In the genomic region with DNA sequence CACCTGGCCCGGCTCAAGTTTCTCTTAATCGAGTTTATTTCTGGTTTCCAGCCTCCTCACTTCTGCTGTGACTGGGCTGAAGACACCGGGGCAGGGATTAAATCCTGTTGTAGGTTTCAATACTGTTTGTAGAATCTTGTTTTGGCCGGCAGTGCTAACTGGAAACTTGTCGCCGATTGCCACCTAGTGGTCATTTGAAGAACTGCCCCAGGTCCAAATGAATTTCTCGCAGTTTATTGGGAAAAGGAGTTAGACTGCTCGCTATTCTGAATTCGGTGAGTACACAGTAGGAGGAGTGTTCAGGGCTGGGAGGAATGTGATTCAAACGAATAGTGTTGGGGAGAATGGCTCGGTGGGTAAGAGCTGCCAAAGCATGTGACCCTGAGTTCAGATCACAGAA, we compare ENCODE assay signal across 8 mouse cellular contexts. TPM values are rescaled to one million over a fixed set of nuclear protein-coding genes. Genes with fewer than 3 reads are reported as not detected.
DNase-seq lines count a peak whose midpoint lies in the region; ATAC-seq and TF ChIP-seq lines count a peak whose summit lies in the region.

No protein-coding gene starts in this region.

- H3K36me3 ChIP-seq in hindbrain, embryonic 11.5 days (ENCODE audit: control insufficient read depth, insufficient read depth, low read length), result no peaks in the 10 kb centered on the region
- no peaks in the 10 kb centered on the region for H3K36me3 ChIP-seq in hindbrain, embryonic 12.5 days
- no peaks in the 10 kb centered on the region for H3K36me3 ChIP-seq in kidney, embryonic 14.5 days (ENCODE audit: control insufficient read depth, insufficient read depth, low read length)
- H3K36me3 ChIP-seq in limb, embryonic 14.5 days (ENCODE audit: control insufficient read depth, insufficient read depth, low read length), result no peaks in the 10 kb centered on the region
- no peaks in the 10 kb centered on the region for H3K36me3 ChIP-seq in midbrain, postnatal 0 days (ENCODE audit: insufficient read depth, low read length)

- no peak overlapping the region for H3K4me3 ChIP-seq in hindbrain, embryonic 11.5 days (ENCODE audit: low read depth, low read length)
- H3K4me3 ChIP-seq in hindbrain, embryonic 12.5 days, result no peak overlapping the region
- no peak overlapping the region for H3K4me3 ChIP-seq in kidney, embryonic 14.5 days (ENCODE audit: low read length)
- no peak overlapping the region for H3K4me3 ChIP-seq in limb, embryonic 14.5 days (replicated peaks; ENCODE audit: low read length)
- H3K4me3 ChIP-seq in midbrain, postnatal 0 days (ENCODE audit: low read depth, low read length), result no peak overlapping the region

- H3K27me3 ChIP-seq in hindbrain, embryonic 11.5 days (ENCODE audit: control insufficient read depth, insufficient read depth, low read length), result no peaks in the 10 kb centered on the region
- H3K27me3 ChIP-seq in hindbrain, embryonic 12.5 days, result no peaks in the 10 kb centered on the region
- H3K27me3 ChIP-seq in kidney, embryonic 14.5 days (ENCODE audit: control insufficient read depth, insufficient read depth, low read length), result no peaks in the 10 kb centered on the region
- H3K27me3 ChIP-seq in limb, embryonic 14.5 days (ENCODE audit: control insufficient read depth, insufficient read depth, low read length), result no peaks in the 10 kb centered on the region
- H3K27me3 ChIP-seq in midbrain, postnatal 0 days (ENCODE audit: insufficient read depth, low read length), result no peaks in the 10 kb centered on the region

- H3K9ac ChIP-seq in hindbrain, embryonic 11.5 days (ENCODE audit: low read depth, low read length), result no peak overlapping the region
- H3K9ac ChIP-seq in hindbrain, embryonic 12.5 days, result no peak overlapping the region
- no peak overlapping the region for H3K9ac ChIP-seq in kidney, embryonic 14.5 days (ENCODE audit: low read depth, low read length)
- H3K9ac ChIP-seq in limb, embryonic 14.5 days (ENCODE audit: low read depth, low read length, severe bottlenecking), result no peak overlapping the region
- no peak overlapping the region for H3K9ac ChIP-seq in midbrain, postnatal 0 days (replicated peaks; ENCODE audit: low read length, poor library complexity, severe bottlenecking)

- no peak for TF ChIP-seq POLR2A in limb, embryonic 14.5 days (IDR thresholded peaks at IDR 0.05; ENCODE audit: borderline replicate concordance, extremely low read depth, insufficient read depth, insufficient read length)

- peak; percentile 98 for TF ChIP-seq CTCF in midbrain, postnatal 0 days (IDR thresholded peaks at IDR 0.05)

- WGBS in hindbrain, embryonic 11.5 days, result 4% methylated on average over 11 of the region's 11 CpGs
- WGBS in hindbrain, embryonic 12.5 days, result 3% methylated on average over 11 of the region's 11 CpGs
- 2% methylated on average over 11 of the region's 11 CpGs for WGBS in kidney, embryonic 14.5 days
- WGBS in limb, embryonic 14.5 days, result 2% methylated on average over 11 of the region's 11 CpGs
- WGBS in midbrain, postnatal 0 days, result 3% methylated on average over 11 of the region's 11 CpGs

- ATAC-seq in hindbrain, embryonic 11.5 days (ENCODE audit: low FRiP score), result no peak
- no peak for ATAC-seq in hindbrain, embryonic 12.5 days (ENCODE audit: low FRiP score)
- peak; percentile 58 for ATAC-seq in common myeloid progenitor, adult 5-6 weeks (replicated peaks; ENCODE audit: low read depth, poor library complexity, severe bottlenecking)
- ATAC-seq in kidney, embryonic 14.5 days (ENCODE audit: low FRiP score, low TSS enrichment), result 0 out of 2 replicates have a peak, but pooled peaks have one; percentile 22
- peak; percentile 46; the same call in 1 of the 2 replicates for ATAC-seq in limb, embryonic 14.5 days (ENCODE audit: low FRiP score, low read depth)
- peak; percentile 34; the same call in 1 of the 2 replicates for ATAC-seq in midbrain, postnatal 0 days (ENCODE audit: low FRiP score)

- peak; percentile 89 for DNase-seq in hindbrain, embryonic 11.5 days (ENCODE audit: low spot score)
- peak; percentile 73 for DNase-seq in gastrocnemius, postnatal 10 days
- peak; percentile 85 for DNase-seq in limb, embryonic 14.5 days (ENCODE audit: low spot score)
- DNase-seq in midbrain, postnatal 0 days (ENCODE audit: low spot score), result peak; percentile 86
- peak; percentile 62 to 74 for DNase-seq in spleen, postnatal 36 days (ENCODE audit: low spot score in 2 of 2)

- no peak overlapping the region for H3K4me2 ChIP-seq in hindbrain, embryonic 11.5 days (replicated peaks; ENCODE audit: low read depth, low read length)
- H3K4me2 ChIP-seq in hindbrain, embryonic 12.5 days (replicated peaks), result no peak overlapping the region
- no peak overlapping the region for H3K4me2 ChIP-seq in kidney, embryonic 14.5 days (replicated peaks; ENCODE audit: low read depth, low read length)
- H3K4me2 ChIP-seq in limb, embryonic 14.5 days (replicated peaks; ENCODE audit: low read depth, low read length, severe bottlenecking), result no peak overlapping the region
- no peak overlapping the region for H3K4me2 ChIP-seq in midbrain, postnatal 0 days (ENCODE audit: low read depth, low read length, poor library complexity, severe bottlenecking)

- H3K9me3 ChIP-seq in hindbrain, embryonic 11.5 days (ENCODE audit: control insufficient read depth, low read length), result no peaks in the 10 kb centered on the region
- H3K9me3 ChIP-seq in hindbrain, embryonic 12.5 days (replicated peaks), result no peaks in the 10 kb centered on the region
- no peaks in the 10 kb centered on the region for H3K9me3 ChIP-seq in kidney, embryonic 14.5 days (ENCODE audit: control insufficient read depth, low read length)
- H3K9me3 ChIP-seq in limb, embryonic 14.5 days (ENCODE audit: control insufficient read depth, low read length), result no peaks in the 10 kb centered on the region
- H3K9me3 ChIP-seq in midbrain, postnatal 0 days (ENCODE audit: low read length), result no peaks in the 10 kb centered on the region

- no peaks in the 10 kb centered on the region for H3K4me1 ChIP-seq in hindbrain, embryonic 11.5 days (replicated peaks; ENCODE audit: control insufficient read depth, insufficient read depth, low read length)
- no peaks in the 10 kb centered on the region for H3K4me1 ChIP-seq in hindbrain, embryonic 12.5 days
- no peaks in the 10 kb centered on the region for H3K4me1 ChIP-seq in kidney, embryonic 14.5 days (ENCODE audit: control insufficient read depth, insufficient read depth, low read length)
- H3K4me1 ChIP-seq in limb, embryonic 14.5 days (ENCODE audit: control insufficient read depth, insufficient read depth, low read length), result no peaks in the 10 kb centered on the region
- H3K4me1 ChIP-seq in midbrain, postnatal 0 days (ENCODE audit: insufficient read depth, low read length), result no peaks in the 10 kb centered on the region

- no peak overlapping the region for H3K27ac ChIP-seq in hindbrain, embryonic 11.5 days (ENCODE audit: low read depth, low read length)
- H3K27ac ChIP-seq in hindbrain, embryonic 12.5 days, result no peak overlapping the region
- no peak overlapping the region for H3K27ac ChIP-seq in kidney, embryonic 14.5 days (ENCODE audit: low read depth, low read length)
- no peak overlapping the region for H3K27ac ChIP-seq in limb, embryonic 14.5 days (replicated peaks; ENCODE audit: low read depth, low read length)
- 0 out of 2 replicates have a peak overlapping the region, but pooled peaks have one; percentile 32 for H3K27ac ChIP-seq in midbrain, postnatal 0 days (ENCODE audit: low read depth, low read length)

RNA-seq across cellular contexts. Expression of a gene that starts 23.9 kb away (rescaled TPM):
- polyA plus RNA-seq in hindbrain, embryonic 11.5 days (2014; fragmentation: Nextera tagmentation; extraction: Ambion mirVana), result 16.8 and 18.1 TPM in 2 replicates
- polyA plus RNA-seq in hindbrain, embryonic 12.5 days (2016; fragmentation: Nextera tagmentation; extraction: Ambion mirVana), result 17.8 and 19.2 TPM in 2 replicates
- total RNA-seq in common myeloid progenitor, adult 5-6 weeks (2017), result 205 and 249 TPM in 2 replicates
- total RNA-seq in gastrocnemius, postnatal 10 days (2021), result 10 to 100 TPM; 15.0 to 23.3 TPM
- polyA plus RNA-seq in kidney, embryonic 14.5 days (2014; fragmentation: Nextera tagmentation; extraction: Ambion mirVana), result 12.6 and 15.6 TPM in 2 replicates
- polyA plus RNA-seq in limb, embryonic 14.5 days (2012; rRNA removed), result 18.4 and 23.3 TPM in 2 replicates
- polyA plus RNA-seq in limb, embryonic 14.5 days (2014; fragmentation: Nextera tagmentation; extraction: Ambion mirVana), result 15.7 TPM in 2 replicates
- 8.3 and 10.9 TPM in 2 replicates for total RNA-seq in midbrain, postnatal 0 days (2014; rRNA removed)
- polyA plus RNA-seq in midbrain, postnatal 0 days (2015; fragmentation: Nextera tagmentation; extraction: Ambion mirVana), result 10.6 and 12.7 TPM in 2 replicates

RNA-seq across cellular contexts. Expression of a gene that starts 35.0 kb away (rescaled TPM):
- polyA plus RNA-seq in hindbrain, embryonic 11.5 days (2014; fragmentation: Nextera tagmentation; extraction: Ambion mirVana), result not detected in 2 replicates
- not detected in 2 replicates for polyA plus RNA-seq in hindbrain, embryonic 12.5 days (2016; fragmentation: Nextera tagmentation; extraction: Ambion mirVana)
- not detected in 2 replicates for total RNA-seq in common myeloid progenitor, adult 5-6 weeks (2017)
- total RNA-seq in gastrocnemius, postnatal 10 days (2021), result not detected
- polyA plus RNA-seq in kidney, embryonic 14.5 days (2014; fragmentation: Nextera tagmentation; extraction: Ambion mirVana), result not detected in 2 replicates
- polyA plus RNA-seq in limb, embryonic 14.5 days (2012; rRNA removed), result 0.04 TPM in 1 of 2 replicates, not detected in the other
- not detected in 2 replicates for polyA plus RNA-seq in limb, embryonic 14.5 days (2014; fragmentation: Nextera tagmentation; extraction: Ambion mirVana)
- not detected in 2 replicates for total RNA-seq in midbrain, postnatal 0 days (2014; rRNA removed)
- polyA plus RNA-seq in midbrain, postnatal 0 days (2015; fragmentation: Nextera tagmentation; extraction: Ambion mirVana), result not detected in 2 replicates

RNA-seq across cellular contexts. Expression of a gene that starts 35.1 kb away (rescaled TPM):
- 15.3 and 17.2 TPM in 2 replicates for polyA plus RNA-seq in hindbrain, embryonic 11.5 days (2014; fragmentation: Nextera tagmentation; extraction: Ambion mirVana)
- polyA plus RNA-seq in hindbrain, embryonic 12.5 days (2016; fragmentation: Nextera tagmentation; extraction: Ambion mirVana), result 24.6 and 26.4 TPM in 2 replicates
- total RNA-seq in common myeloid progenitor, adult 5-6 weeks (2017), result 7.0 and 9.6 TPM in 2 replicates
- 1 to 10 TPM; 9.3 to 9.8 TPM for total RNA-seq in gastrocnemius, postnatal 10 days (2021)
- polyA plus RNA-seq in kidney, embryonic 14.5 days (2014; fragmentation: Nextera tagmentation; extraction: Ambion mirVana), result 11.5 and 18.5 TPM in 2 replicates
- 24.0 and 27.2 TPM in 2 replicates for polyA plus RNA-seq in limb, embryonic 14.5 days (2012; rRNA removed)
- 15.2 and 15.7 TPM in 2 replicates for polyA plus RNA-seq in limb, embryonic 14.5 days (2014; fragmentation: Nextera tagmentation; extraction: Ambion mirVana)
- total RNA-seq in midbrain, postnatal 0 days (2014; rRNA removed), result 47.3 and 52.0 TPM in 2 replicates
- 30.7 and 31.7 TPM in 2 replicates for polyA plus RNA-seq in midbrain, postnatal 0 days (2015; fragmentation: Nextera tagmentation; extraction: Ambion mirVana)

RNA-seq across cellular contexts. Expression of a gene that starts 37.8 kb away (rescaled TPM):
- 0.50 and 0.60 TPM in 2 replicates for polyA plus RNA-seq in hindbrain, embryonic 11.5 days (2014; fragmentation: Nextera tagmentation; extraction: Ambion mirVana)
- polyA plus RNA-seq in hindbrain, embryonic 12.5 days (2016; fragmentation: Nextera tagmentation; extraction: Ambion mirVana), result 1.8 and 2.4 TPM in 2 replicates
- 0.05 TPM in 1 of 2 replicates, not detected in the other for total RNA-seq in common myeloid progenitor, adult 5-6 weeks (2017)
- total RNA-seq in gastrocnemius, postnatal 10 days (2021), result not detected
- 0.42 and 0.76 TPM in 2 replicates for polyA plus RNA-seq in kidney, embryonic 14.5 days (2014; fragmentation: Nextera tagmentation; extraction: Ambion mirVana)
- 0.09 and 0.28 TPM in 2 replicates for polyA plus RNA-seq in limb, embryonic 14.5 days (2012; rRNA removed)
- 0.40 and 0.41 TPM in 2 replicates for polyA plus RNA-seq in limb, embryonic 14.5 days (2014; fragmentation: Nextera tagmentation; extraction: Ambion mirVana)
- not detected in 2 replicates for total RNA-seq in midbrain, postnatal 0 days (2014; rRNA removed)
- polyA plus RNA-seq in midbrain, postnatal 0 days (2015; fragmentation: Nextera tagmentation; extraction: Ambion mirVana), result 0.71 and 0.84 TPM in 2 replicates

Comparison
In these comparisons a context has a peak if more than half of its experiments do, and no peak if none do; other contexts are left out.
1. ATAC-seq: peak in common myeloid progenitor, adult 5-6 weeks (single experiment), kidney, embryonic 14.5 days (single experiment), limb, embryonic 14.5 days (single experiment) and midbrain, postnatal 0 days (single experiment); none in hindbrain, embryonic 11.5 days (single experiment) and hindbrain, embryonic 12.5 days (single experiment).
2. Peak in every context shown above with its lines, with median percentiles within 50 percentile points of each other: DNase-seq.